ENCODE assay signal across 23 mouse cellular contexts in the genomic region with DNA sequence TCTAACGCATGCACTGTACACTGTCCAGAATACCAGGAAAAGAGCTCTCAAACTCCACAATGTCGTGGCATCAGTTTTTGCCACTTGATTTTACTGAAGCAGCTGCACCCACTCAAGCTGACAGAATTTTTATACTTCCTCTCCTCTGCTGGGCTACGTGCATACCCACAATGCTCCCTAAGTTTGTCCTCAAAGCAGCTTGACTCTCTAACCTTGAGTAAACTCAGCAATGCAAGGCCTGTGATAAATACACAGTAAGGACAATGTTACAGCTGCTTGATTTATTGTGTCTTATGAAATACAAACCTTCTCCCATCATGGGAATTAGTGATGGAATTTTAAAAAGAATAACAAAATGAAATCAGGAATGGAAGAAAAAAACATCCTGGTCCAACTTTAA.
DNase-seq lines count a peak whose midpoint lies in the region; ATAC-seq and TF ChIP-seq lines count a peak whose summit lies in the region.
"Had no signal": no experiment of that assay in that cellular context is flagged by ENCODE, and none has a peak within 500 bp of the region (broad histone marks: within the 10 kb centered on the region; RNA-seq: fewer than 3 reads in every experiment).

No protein-coding gene starts in this region.

- no peak overlapping the region for H3K4me3 ChIP-seq in kidney, postnatal 0 days (replicated peaks; ENCODE audit: low read depth, low read length)
- H3K4me3 ChIP-seq in kidney, adult 2 months (ENCODE audit: insufficient read depth, low read depth, low read length), result no peak overlapping the region
- H3K4me3 ChIP-seq in stomach, embryonic 14.5 days (ENCODE audit: low read depth, low read length), result no peak overlapping the region
- no peak overlapping the region for H3K4me3 ChIP-seq in stomach, postnatal 0 days (ENCODE audit: low read depth, low read length)
- H3K4me3 ChIP-seq: embryonic facial prominence, embryonic 10.5 days; forebrain, embryonic 15.5 days; heart, embryonic 10.5 days; megakaryocyte, embryonic 14.5 days; midbrain, embryonic 13.5 days had no signal

- no peaks in the 10 kb centered on the region for H3K4me1 ChIP-seq in kidney, postnatal 0 days (replicated peaks; ENCODE audit: insufficient read depth, low read length)
- no peaks in the 10 kb centered on the region for H3K4me1 ChIP-seq in kidney, adult 2 months (ENCODE audit: control insufficient read depth, insufficient read depth, low read length)
- no peaks in the 10 kb centered on the region for H3K4me1 ChIP-seq in stomach, embryonic 14.5 days (ENCODE audit: control insufficient read depth, insufficient read depth, low read length)
- no peaks in the 10 kb centered on the region for H3K4me1 ChIP-seq in stomach, postnatal 0 days (replicated peaks; ENCODE audit: control insufficient read depth, insufficient read depth)
- H3K4me1 ChIP-seq: embryonic facial prominence, embryonic 10.5 days; forebrain, embryonic 15.5 days; heart, embryonic 10.5 days; megakaryocyte, embryonic 14.5 days; midbrain, embryonic 13.5 days had no signal

- TF ChIP-seq CTCF in kidney, postnatal 0 days (IDR thresholded peaks at IDR 0.05; ENCODE audit: low read depth), result no peak
- no peak for TF ChIP-seq CTCF in kidney, adult 2 months (conservative IDR thresholded peaks at IDR 0.05; ENCODE audit: insufficient read depth, insufficient read length, low read depth, low read length)
- TF ChIP-seq CTCF in stomach, postnatal 0 days (IDR thresholded peaks at IDR 0.05; ENCODE audit: low read depth), result no peak

- peak; percentile 14 for DNase-seq in adrenal gland, postnatal 10 days
- DNase-seq in adrenal gland, postnatal 14 days, result no peak
- peak; percentile 74 for DNase-seq in kidney, postnatal 0 days (ENCODE audit: low spot score)
- no peak for DNase-seq in kidney, adult 2 months
- DNase-seq in stomach, postnatal 0 days (ENCODE audit: low spot score), result no peak
- no peak for DNase-seq in ovary, postnatal 14 days (ENCODE audit: low spot score)
- DNase-seq: cerebellum, adult 11-12 months; cerebellum, postnatal 10 days; heart, postnatal 4 days; layer of hippocampus, postnatal 36 days; retina, postnatal 1 day; right cerebral cortex, postnatal 25 days; spleen, adult 18-20 months; thymus, postnatal 25 days had no signal

- no peak for TF ChIP-seq POLR2A in kidney, adult 2 months (IDR thresholded peaks at IDR 0.05; ENCODE audit: low read depth, low read length)

- H3K27me3 ChIP-seq in kidney, postnatal 0 days (ENCODE audit: insufficient read depth, low read length), result no peaks in the 10 kb centered on the region
- H3K27me3 ChIP-seq in kidney, adult 2 months (replicated peaks; ENCODE audit: control insufficient read depth, insufficient read depth, low read length), result no peaks in the 10 kb centered on the region
- H3K27me3 ChIP-seq in stomach, embryonic 14.5 days (ENCODE audit: control insufficient read depth, insufficient read depth, low read length), result no peaks in the 10 kb centered on the region
- no peaks in the 10 kb centered on the region for H3K27me3 ChIP-seq in stomach, postnatal 0 days (ENCODE audit: control insufficient read depth, insufficient read depth, low read length)
- H3K27me3 ChIP-seq: forebrain, embryonic 15.5 days; megakaryocyte, embryonic 14.5 days; midbrain, embryonic 13.5 days had no signal

- no peak for TF ChIP-seq EP300 in stomach, postnatal 0 days (optimal IDR thresholded peaks at IDR 0.05)

- 0 out of 2 replicates have a peak, but pooled peaks have one; percentile 61 for ATAC-seq in kidney, postnatal 0 days (replicated peaks; ENCODE audit: low FRiP score, low read depth)
- peak; percentile 71; the same call in 1 of the 2 replicates for ATAC-seq in stomach, embryonic 14.5 days (ENCODE audit: insufficient number of reproducible peaks, insufficient read depth, low FRiP score, low read depth)
- no peak for ATAC-seq in stomach, postnatal 0 days (ENCODE audit: low FRiP score, low TSS enrichment)
- ATAC-seq in activated CD4-positive, CD25-positive, alpha-beta regulatory T cell, adult 4 months, result no peak
- ATAC-seq: forebrain, embryonic 15.5 days; inflammation-experienced regulatory T-cells, adult 6 months; midbrain, embryonic 13.5 days had no signal

- H3K4me2 ChIP-seq in kidney, postnatal 0 days (ENCODE audit: low read length), result no peak overlapping the region
- H3K4me2 ChIP-seq in stomach, embryonic 14.5 days (replicated peaks; ENCODE audit: low read depth, low read length), result no peak overlapping the region
- no peak overlapping the region for H3K4me2 ChIP-seq in stomach, postnatal 0 days (replicated peaks; ENCODE audit: low read depth)
- H3K4me2 ChIP-seq: forebrain, embryonic 15.5 days; hindbrain, embryonic 14.5 days; midbrain, embryonic 13.5 days had no signal

- H3K9ac ChIP-seq in kidney, postnatal 0 days (ENCODE audit: low read depth, low read length), result no peak overlapping the region
- H3K9ac ChIP-seq in stomach, embryonic 14.5 days (replicated peaks; ENCODE audit: low read depth, low read length), result no peak overlapping the region
- H3K9ac ChIP-seq in stomach, postnatal 0 days (ENCODE audit: low read length), result no peak overlapping the region
- H3K9ac ChIP-seq: forebrain, embryonic 15.5 days; hindbrain, embryonic 14.5 days; midbrain, embryonic 13.5 days had no signal

- no peaks in the 10 kb centered on the region for H3K36me3 ChIP-seq in kidney, postnatal 0 days (ENCODE audit: insufficient read depth, low read length)
- no peaks in the 10 kb centered on the region for H3K36me3 ChIP-seq in kidney, adult 2 months (ENCODE audit: control insufficient read depth, insufficient read depth, low read length)
- H3K36me3 ChIP-seq in stomach, embryonic 14.5 days (ENCODE audit: control insufficient read depth, insufficient read depth, low read length), result no peaks in the 10 kb centered on the region
- H3K36me3 ChIP-seq in stomach, postnatal 0 days (ENCODE audit: control insufficient read depth, insufficient read depth, low read length), result no peaks in the 10 kb centered on the region
- H3K36me3 ChIP-seq: embryonic facial prominence, embryonic 10.5 days; forebrain, embryonic 15.5 days; heart, embryonic 10.5 days; midbrain, embryonic 13.5 days had no signal

- 39% methylated on average over 3 of the region's 3 CpGs for WGBS in kidney, postnatal 0 days
- 34% methylated on average over 3 of the region's 3 CpGs for WGBS in kidney, adult 2 months
- WGBS in stomach, embryonic 14.5 days, result 24% methylated on average over 3 of the region's 3 CpGs
- 23% methylated on average over 3 of the region's 3 CpGs for WGBS in stomach, postnatal 0 days

- H3K27ac ChIP-seq in kidney, postnatal 0 days, result no peak overlapping the region
- H3K27ac ChIP-seq in kidney, adult 2 months (ENCODE audit: insufficient read depth, low read depth, low read length), result no peak overlapping the region
- peak overlapping the region; percentile 52; the same call in 1 of the 2 replicates for H3K27ac ChIP-seq in stomach, embryonic 14.5 days (ENCODE audit: low read length)
- H3K27ac ChIP-seq in stomach, postnatal 0 days (replicated peaks), result no peak overlapping the region
- H3K27ac ChIP-seq: embryonic facial prominence, embryonic 10.5 days; forebrain, embryonic 15.5 days; heart, embryonic 10.5 days; hindbrain, embryonic 14.5 days; midbrain, embryonic 13.5 days had no signal

- H3K9me3 ChIP-seq in kidney, postnatal 0 days (replicated peaks; ENCODE audit: low read length), result no peaks in the 10 kb centered on the region
- H3K9me3 ChIP-seq in stomach, embryonic 14.5 days (ENCODE audit: control insufficient read depth, low read depth, low read length), result no peaks in the 10 kb centered on the region
- H3K9me3 ChIP-seq in stomach, postnatal 0 days (ENCODE audit: control insufficient read depth, low read length), result no peaks in the 10 kb centered on the region
- H3K9me3 ChIP-seq: embryonic facial prominence, embryonic 10.5 days; forebrain, embryonic 15.5 days; heart, embryonic 10.5 days; megakaryocyte, embryonic 14.5 days; midbrain, embryonic 13.5 days had no signal

Comparison
In these comparisons a context has a peak if more than half of its experiments do, and no peak if none do; other contexts are left out.
1. DNase-seq: peak in adrenal gland, postnatal 10 days (single experiment) and kidney, postnatal 0 days (single experiment); none in adrenal gland, postnatal 14 days (single experiment), kidney, adult 2 months (single experiment), stomach, postnatal 0 days (single experiment) and ovary, postnatal 14 days (single experiment).
2. ATAC-seq: peak in kidney, postnatal 0 days (single experiment) and stomach, embryonic 14.5 days (single experiment); none in stomach, postnatal 0 days (single experiment) and activated CD4-positive, CD25-positive, alpha-beta regulatory T cell, adult 4 months (single experiment).